ENCODE assay signal across 35 mouse cellular contexts in the genomic region with DNA sequence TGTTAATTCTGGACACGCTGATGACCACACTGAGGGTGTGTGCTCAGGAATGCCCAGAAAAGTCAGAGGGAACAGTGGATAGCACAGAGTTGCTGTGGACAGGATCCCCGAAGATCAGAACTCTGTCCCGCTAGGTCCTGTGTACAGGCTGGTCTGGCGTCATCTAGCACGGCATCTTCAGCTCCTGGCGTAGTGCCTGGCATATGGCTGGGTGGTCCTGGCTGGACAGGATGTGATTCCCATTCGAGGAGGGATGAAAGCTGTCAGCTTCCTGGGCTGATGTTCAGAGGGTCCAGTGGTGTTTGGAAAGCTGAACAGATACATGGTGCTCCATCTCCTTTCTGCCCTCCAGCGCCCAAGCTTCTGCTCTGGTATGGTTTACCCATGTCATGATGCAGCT. TPM values are rescaled to one million over a fixed set of nuclear protein-coding genes. Genes with fewer than 3 reads are reported as not detected.
"Had no signal": no experiment of that assay in that cellular context is flagged by ENCODE, and none has a peak within 500 bp of the region (broad histone marks: within the 10 kb centered on the region; RNA-seq: fewer than 3 reads in every experiment).

No protein-coding gene starts in this region.

- H3K4me3 ChIP-seq: heart, embryonic 10.5 days; heart, embryonic 12.5 days; hindbrain, embryonic 13.5 days; hindbrain, embryonic 15.5 days; kidney, embryonic 15.5 days; left cerebral cortex, adult 2 months; limb, embryonic 13.5 days; limb, embryonic 15.5 days had no signal

- H3K9me3 ChIP-seq: heart, embryonic 10.5 days; hindbrain, embryonic 13.5 days; hindbrain, embryonic 15.5 days; kidney, embryonic 15.5 days; limb, embryonic 13.5 days; limb, embryonic 15.5 days had no signal

- H3K27ac ChIP-seq: heart, embryonic 10.5 days; hindbrain, embryonic 13.5 days; hindbrain, embryonic 15.5 days; hindbrain, postnatal 0 days; kidney, embryonic 15.5 days; kidney, postnatal 0 days; left cerebral cortex, adult 2 months; limb, embryonic 13.5 days; limb, embryonic 15.5 days had no signal

- H3K4me2 ChIP-seq: heart, embryonic 12.5 days; hindbrain, embryonic 13.5 days; hindbrain, embryonic 15.5 days; kidney, embryonic 15.5 days; limb, embryonic 13.5 days; limb, embryonic 15.5 days had no signal

- ATAC-seq: forebrain, postnatal 0 days; hindbrain, postnatal 0 days; intestine, embryonic 16.5 days had no signal

- H3K36me3 ChIP-seq: heart, embryonic 10.5 days; heart, embryonic 12.5 days; hindbrain, embryonic 13.5 days; hindbrain, embryonic 15.5 days; kidney, embryonic 15.5 days; limb, embryonic 13.5 days; limb, embryonic 15.5 days had no signal

- H3K4me1 ChIP-seq: heart, embryonic 10.5 days; heart, embryonic 12.5 days; hindbrain, embryonic 15.5 days; limb, embryonic 15.5 days had no signal

- H3K27me3 ChIP-seq: heart, embryonic 12.5 days; hindbrain, embryonic 13.5 days; hindbrain, embryonic 15.5 days; kidney, embryonic 15.5 days; limb, embryonic 13.5 days; limb, embryonic 15.5 days had no signal

- DNase-seq: forebrain, postnatal 0 days; gastrocnemius, postnatal 14 days; gastrocnemius, postnatal 36 days; heart, adult 18-20 months; heart, postnatal 14 days; heart, postnatal 36 days; kidney, adult 11 months; kidney, adult 2 months; kidney, adult 9 months; kidney, postnatal 14 days; kidney, postnatal 36 days; layer of hippocampus, adult 9-11 months; layer of hippocampus, postnatal 36 days had no signal

- H3K9ac ChIP-seq: forebrain, postnatal 0 days; heart, embryonic 12.5 days; hindbrain, embryonic 13.5 days; hindbrain, embryonic 15.5 days; kidney, embryonic 15.5 days; limb, embryonic 13.5 days; limb, embryonic 15.5 days had no signal

RNA-seq across cellular contexts. Expression of a gene that starts 45.2 kb away (rescaled TPM):
- total RNA-seq: forebrain, postnatal 0 days; gastrocnemius, adult 18-20 months; gastrocnemius, adult 8-10 months; gastrocnemius, postnatal 14 days; gastrocnemius, postnatal 36 days; heart, postnatal 14 days; hematopoietic stem cell, adult 5-6 weeks; hindbrain, postnatal 0 days; layer of hippocampus, adult 18-20 months; layer of hippocampus, adult 8-10 months; layer of hippocampus, postnatal 14 days; layer of hippocampus, postnatal 36 days; left cerebral cortex, adult 2 months; left cerebral cortex, postnatal 14 days; left cerebral cortex, postnatal 36 days had no signal
- polyA plus RNA-seq: forebrain, postnatal 0 days; heart, embryonic 10.5 days; heart, embryonic 12.5 days; heart, embryonic 14.5 days; hindbrain, embryonic 11.5 days; hindbrain, embryonic 13.5 days; hindbrain, embryonic 15.5 days; hindbrain, postnatal 0 days; limb, embryonic 11.5 days; limb, embryonic 13.5 days; limb, embryonic 15.5 days had no signal
